8 mouse cellular contexts compared by ENCODE assay signal in genomic region chr11:63919211-63920098, GRCm38 (mm10). TPM values are rescaled to one million over a fixed set of nuclear protein-coding genes. Genes with fewer than 3 reads are reported as not detected.
DNase-seq lines count a peak whose midpoint lies in the region; ATAC-seq lines count a peak whose summit lies in the region.

No protein-coding gene starts in this region.

- peak overlapping the region; percentile 72 for H3K4me3 ChIP-seq in heart, embryonic 10.5 days
- peak overlapping the region; percentile 65 for H3K4me3 ChIP-seq in hindbrain, embryonic 12.5 days
- H3K4me3 ChIP-seq in midbrain, embryonic 11.5 days (ENCODE audit: low read depth, low read length), result peak overlapping the region; percentile 86

- no peaks in the 10 kb centered on the region for H3K9me3 ChIP-seq in heart, embryonic 10.5 days
- no peaks in the 10 kb centered on the region for H3K9me3 ChIP-seq in hindbrain, embryonic 12.5 days (replicated peaks)
- H3K9me3 ChIP-seq in midbrain, embryonic 11.5 days (ENCODE audit: control insufficient read depth, low read length), result no peaks in the 10 kb centered on the region

- DNase-seq in heart, embryonic 10.5 days (ENCODE audit: low spot score), result no peak
- DNase-seq in heart, adult 8-10 months (ENCODE audit: low spot score), result no peak
- peak; percentile 24 for DNase-seq in ES-CJ7 (ENCODE audit: low read depth, low spot score)
- peak; percentile 96 for DNase-seq in midbrain, embryonic 11.5 days (ENCODE audit: low spot score, missing footprints)
- no peak for DNase-seq in natural killer cell, adult 2 months (ENCODE audit: low spot score in 2 of 2)
- DNase-seq in left cerebral cortex, adult 8-10 months (ENCODE audit: low spot score in 2 of 2), result no peak
- no peak for DNase-seq in cerebellum, adult 11-12 months

- under 1% methylated on average over 51 of the region's 52 CpGs for WGBS in heart, embryonic 10.5 days
- WGBS in hindbrain, embryonic 12.5 days, result 2% methylated on average over 52 of the region's 52 CpGs
- WGBS in midbrain, embryonic 11.5 days, result under 1% methylated on average over 52 of the region's 52 CpGs

- H3K27ac ChIP-seq in heart, embryonic 10.5 days, result peak overlapping the region; percentile 83
- no peak overlapping the region for H3K27ac ChIP-seq in hindbrain, embryonic 12.5 days
- H3K27ac ChIP-seq in midbrain, embryonic 11.5 days (ENCODE audit: low read depth, low read length), result peak overlapping the region; percentile 40

- H3K4me1 ChIP-seq in heart, embryonic 10.5 days, result peaks cover 68% of the 10 kb centered on the region
- H3K4me1 ChIP-seq in hindbrain, embryonic 12.5 days, result peaks cover 43% of the 10 kb centered on the region
- peaks cover 49% of the 10 kb centered on the region for H3K4me1 ChIP-seq in midbrain, embryonic 11.5 days (ENCODE audit: control insufficient read depth, insufficient read depth, low read length)

- peak overlapping the region; percentile 87 for H3K4me2 ChIP-seq in hindbrain, embryonic 12.5 days (replicated peaks)
- H3K4me2 ChIP-seq in midbrain, embryonic 11.5 days, result peak overlapping the region; percentile 82

- H3K9ac ChIP-seq in hindbrain, embryonic 12.5 days, result peak overlapping the region; percentile 80
- H3K9ac ChIP-seq in midbrain, embryonic 11.5 days (ENCODE audit: low read length), result peak overlapping the region; percentile 90

- ATAC-seq in hindbrain, embryonic 12.5 days (ENCODE audit: low FRiP score), result no peak
- no peak for ATAC-seq in midbrain, embryonic 11.5 days (ENCODE audit: low FRiP score)

- peaks cover 43% of the 10 kb centered on the region for H3K27me3 ChIP-seq in heart, embryonic 10.5 days (ENCODE audit: insufficient read depth, poor library complexity, severe bottlenecking)
- peaks cover 56% of the 10 kb centered on the region for H3K27me3 ChIP-seq in hindbrain, embryonic 12.5 days
- peaks cover 18% of the 10 kb centered on the region for H3K27me3 ChIP-seq in midbrain, embryonic 11.5 days (ENCODE audit: control insufficient read depth, insufficient read depth, low read length)

- no peaks in the 10 kb centered on the region for H3K36me3 ChIP-seq in heart, embryonic 10.5 days
- no peaks in the 10 kb centered on the region for H3K36me3 ChIP-seq in hindbrain, embryonic 12.5 days
- H3K36me3 ChIP-seq in midbrain, embryonic 11.5 days (ENCODE audit: control insufficient read depth, insufficient read depth, low read length), result no peaks in the 10 kb centered on the region

RNA-seq across cellular contexts. Expression of gene Hs3st3b1, which starts 2.6 kb away (rescaled TPM):
- 5.9 and 23.9 TPM in 2 replicates for polyA plus RNA-seq in heart, embryonic 10.5 days (2016; fragmentation: Nextera tagmentation; extraction: Ambion mirVana)
- 1 to 10 TPM in 1 of 4 experiments, under 1 TPM in 3; 0.66 to 1.0 (median 0.86) TPM for total RNA-seq in heart, adult 8-10 months (2022)
- polyA plus RNA-seq in hindbrain, embryonic 12.5 days (2016; fragmentation: Nextera tagmentation; extraction: Ambion mirVana), result 11.2 and 15.1 TPM in 2 replicates
- polyA plus RNA-seq in midbrain, embryonic 11.5 days (2014; fragmentation: Nextera tagmentation; extraction: Ambion mirVana), result 17.5 and 18.1 TPM in 2 replicates
- total RNA-seq in left cerebral cortex, adult 8-10 months (2022), result 1 to 10 TPM; 1.7 to 2.2 (median 1.8) TPM

Comparison
In these comparisons a context has a peak if more than half of its experiments do, and no peak if none do; other contexts are left out.
1. DNase-seq: peak in ES-CJ7 (single experiment) and midbrain, embryonic 11.5 days (single experiment); none in heart, embryonic 10.5 days (single experiment), heart, adult 8-10 months (single experiment), natural killer cell, adult 2 months (0 of 2), left cerebral cortex, adult 8-10 months (0 of 2) and cerebellum, adult 11-12 months (single experiment).
2. Peak in every context shown above with its lines, with median percentiles within 50 percentile points of each other: H3K4me3 ChIP-seq.